Mouse (Mus musculus): ENCODE results near the gene Set. TPM values are rescaled to one million over a fixed set of nuclear protein-coding genes. Genes with fewer than 3 reads are reported as not detected.

Set gene
- total and polyA plus RNA-seq, 3 experiments, result 515 to 1,049 (median 902) TPM

DNA sequence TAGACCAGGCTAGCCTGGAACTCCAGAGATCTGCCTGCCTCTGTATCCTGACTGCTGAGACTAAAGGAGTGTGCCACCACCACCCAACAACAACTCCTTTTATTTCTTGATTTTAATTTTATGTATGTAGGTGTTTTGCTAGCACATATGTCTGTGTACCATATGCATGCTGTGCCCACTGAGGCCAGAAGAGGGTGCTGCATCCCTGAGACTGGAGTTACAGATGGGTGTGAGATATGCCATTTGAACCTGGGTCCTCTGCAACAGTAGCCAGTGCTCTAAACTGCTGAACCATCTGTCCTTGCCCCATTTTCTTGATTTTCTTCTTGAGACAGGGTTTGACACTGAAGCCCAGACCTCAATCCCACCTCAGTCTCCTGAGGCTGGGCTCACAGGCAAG lies 49.2 kb downstream of the Set start (continued):
- TF ChIP-seq HCFC1 (IDR thresholded peaks at IDR 0.05; ENCODE audit: low read depth, low read length) (no peak), ZKSCAN1 (IDR thresholded peaks at IDR 0.05; ENCODE audit: borderline replicate concordance, low read depth, low read length) (no peak), KAT2A (IDR thresholded peaks at IDR 0.05; ENCODE audit: insufficient replicate concordance, low read length) (no peak), ZC3H11A (IDR thresholded peaks at IDR 0.05; ENCODE audit: low read depth, low read length) (peak; percentile 21; the same call in 1 of the 2 replicates), CHD2 (IDR thresholded peaks at IDR 0.05; ENCODE audit: low read length) (no peak), MAX (IDR thresholded peaks at IDR 0.05; ENCODE audit: low read length) (no peak), IRF4 (IDR thresholded peaks at IDR 0.05; ENCODE audit: low read depth, low read length) (no peak), E2F4 (IDR thresholded peaks at IDR 0.05; ENCODE audit: insufficient replicate concordance, low read depth, low read length) (no peak)

- no peak for DNase-seq (ENCODE audit: extremely low read depth)
- H3K79me2 ChIP-seq (replicated peaks; ENCODE audit: control insufficient read depth, extremely low read depth, insufficient read depth, poor library complexity, severe bottlenecking), result no peaks in the 10 kb centered on the region
- in situ Hi-C loops (cut with MboI; ENCODE audit: low pct_ligation_motif_present, low pct_unique_long_range_greater_than_20kb, low sequenced_read_pairs) (no loop called here), dilution Hi-C loops (cut with MboI; ENCODE audit: extremely low pct_ligation_motif_present, extremely low pct_unique_long_range_greater_than_20kb, low sequenced_read_pairs) (no loop called here)
- H3K27me3 ChIP-seq (replicated peaks), result no peaks in the 10 kb centered on the region
- no peak overlapping the region for H3K4me3 ChIP-seq (replicated peaks in 1 of 3; ENCODE audit: low read depth in 2 of 3, low read length in 2 of 3, poor library complexity in 1 of 3)
- H3K4me1 ChIP-seq (ENCODE audit: control insufficient read depth in 1 of 2, insufficient read depth in 2 of 2), result no peaks in the 10 kb centered on the region
- TF ChIP-seq ZMIZ1 (IDR thresholded peaks at IDR 0.05; ENCODE audit: low read depth, low read length) (no peak), ETS1 (conservative IDR thresholded peaks at IDR 0.05; ENCODE audit: low read depth, low read length) (no peak)
- H3K27ac ChIP-seq (ENCODE audit: insufficient read depth, low read depth), result no peak overlapping the region
- no peak overlapping the region for H3K9ac ChIP-seq (ENCODE audit: insufficient read depth, low read depth)
- no peaks in the 10 kb centered on the region for H3K9me3 ChIP-seq (replicated peaks; ENCODE audit: low read length)
- peaks cover 55 to 85% of the 10 kb centered on the region in 2 experiments for H3K36me3 ChIP-seq (replicated peaks in 1 of 2; ENCODE audit: control insufficient read depth in 1 of 2, insufficient read depth in 1 of 2, low read length in 1 of 2)
- no peak overlapping the region for H3K4me2 ChIP-seq (ENCODE audit: insufficient read depth, low read depth, poor library complexity, severe bottlenecking)
Measured at GRCm38 (mm10) chr2:30107646-30108045, 50.5 kb downstream of the Set start.

- no peaks in the 10 kb centered on the region for H3K27me3 ChIP-seq (replicated peaks)
- no peak for DNase-seq (ENCODE audit: extremely low read depth)
- H3K9me3 ChIP-seq (replicated peaks; ENCODE audit: low read length), result no peaks in the 10 kb centered on the region
- in situ Hi-C loops (cut with MboI; ENCODE audit: low pct_ligation_motif_present, low pct_unique_long_range_greater_than_20kb, low sequenced_read_pairs), result no loop called here
- no peak overlapping the region for H3K4me2 ChIP-seq (ENCODE audit: insufficient read depth, low read depth, poor library complexity, severe bottlenecking)
- no peak overlapping the region for H3K4me3 ChIP-seq (replicated peaks in 1 of 3; ENCODE audit: low read depth in 2 of 3, low read length in 2 of 3, poor library complexity in 1 of 3)
- H3K27ac ChIP-seq (ENCODE audit: insufficient read depth, low read depth), result no peak overlapping the region
- no peak overlapping the region for H3K9ac ChIP-seq (ENCODE audit: insufficient read depth, low read depth)
- H3K36me3 ChIP-seq (replicated peaks in 1 of 2; ENCODE audit: control insufficient read depth in 1 of 2, insufficient read depth in 1 of 2, low read length in 1 of 2), result peaks cover 53 to 85% of the 10 kb centered on the region in 2 experiments
- H3K4me1 ChIP-seq (ENCODE audit: control insufficient read depth in 1 of 2, insufficient read depth in 2 of 2), result no peaks in the 10 kb centered on the region
- H3K79me2 ChIP-seq (replicated peaks; ENCODE audit: control insufficient read depth, extremely low read depth, insufficient read depth, poor library complexity, severe bottlenecking), result no peaks in the 10 kb centered on the region
- no peak for TF ChIP-seq NELFE (IDR thresholded peaks at IDR 0.05; ENCODE audit: low read depth, low read length)
- TF ChIP-seq USF1 (IDR thresholded peaks at IDR 0.05; ENCODE audit: low read depth, low read length), result no peak
- TF ChIP-seq MXI1 (IDR thresholded peaks at IDR 0.05; ENCODE audit: low read depth, low read length), result no peak
- TF ChIP-seq IRF4 (IDR thresholded peaks at IDR 0.05; ENCODE audit: low read depth, low read length), result no peak
- TF ChIP-seq ZMIZ1 (IDR thresholded peaks at IDR 0.05; ENCODE audit: low read depth, low read length), result no peak
- no peak for TF ChIP-seq ZNF384 (IDR thresholded peaks at IDR 0.05; ENCODE audit: low read depth, low read length)
- dilution Hi-C loops (cut with MboI; ENCODE audit: extremely low pct_ligation_motif_present, extremely low pct_unique_long_range_greater_than_20kb, low sequenced_read_pairs), result no loop called here
Measured at GRCm38 (mm10) chr2:30108260-30108659, 51.1 kb downstream of the Set start.

Measured in CH12.LX (cell line).